ENCODE assay signal across 14 mouse cellular contexts in the genomic region with DNA sequence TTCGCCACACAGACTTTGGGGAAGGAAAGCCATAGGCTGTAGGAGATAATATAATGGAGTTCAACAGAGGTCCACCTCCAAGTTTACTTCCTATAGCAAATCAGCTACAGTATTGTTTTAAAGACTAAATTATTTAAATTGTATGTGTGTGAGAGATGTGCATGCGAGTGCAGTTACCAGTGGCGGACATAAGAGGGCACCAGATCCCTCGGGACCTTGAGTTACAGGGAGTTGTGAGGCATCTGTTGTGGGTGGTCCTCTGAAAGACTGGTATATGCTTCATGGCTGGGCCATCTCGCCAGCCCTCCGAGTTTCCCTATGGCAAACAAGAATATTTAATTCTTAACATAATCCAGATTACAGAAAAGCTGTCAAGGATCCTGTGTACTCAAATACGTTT.
DNase-seq lines count a peak whose midpoint lies in the region; ATAC-seq and TF ChIP-seq lines count a peak whose summit lies in the region.
"Had no signal": no experiment of that assay in that cellular context is flagged by ENCODE, and none has a peak within 500 bp of the region (broad histone marks: within the 10 kb centered on the region; RNA-seq: fewer than 3 reads in every experiment).

No protein-coding gene starts in this region.

- intact Hi-C loops in gastrocnemius, adult 2 months (cut with DNase I) = no loop called here

- no peak for ATAC-seq in liver, embryonic 12.5 days
- no peak; the same call in 1 of the 2 replicates for ATAC-seq in embryonic facial prominence, embryonic 12.5 days (ENCODE audit: insufficient number of reproducible peaks, insufficient read depth, low FRiP score, low TSS enrichment)
- ATAC-seq: forebrain, embryonic 14.5 days; intestine, embryonic 16.5 days had no signal

- H3K27ac ChIP-seq in cerebellum, adult 2 months (ENCODE audit: insufficient read depth, low read length) = no peak overlapping the region
- H3K27ac ChIP-seq in liver, adult 2 months (replicated peaks; ENCODE audit: insufficient read depth, low read depth, low read length) = no peak overlapping the region
- H3K27ac ChIP-seq in liver, embryonic 12.5 days = no peak overlapping the region
- H3K27ac ChIP-seq in ES-E14 (ENCODE audit: insufficient read depth, low read depth, low read length, poor library complexity, severe bottlenecking) = no peak overlapping the region
- H3K27ac ChIP-seq in embryonic facial prominence, embryonic 12.5 days = peak overlapping the region; percentile 23; the same call in 1 of the 2 replicates
- no peak overlapping the region for H3K27ac ChIP-seq in gastrocnemius, adult 2 months

- no peaks in the 10 kb centered on the region for H3K36me3 ChIP-seq in liver, adult 2 months (ENCODE audit: control insufficient read depth, insufficient read depth, low read length)
- no peaks in the 10 kb centered on the region for H3K36me3 ChIP-seq in liver, embryonic 12.5 days
- no peaks in the 10 kb centered on the region for H3K36me3 ChIP-seq in ES-E14 (ENCODE audit: control insufficient read depth, insufficient read depth, low read length, poor library complexity, severe bottlenecking)
- H3K36me3 ChIP-seq in embryonic facial prominence, embryonic 12.5 days = no peaks in the 10 kb centered on the region

- H3K4me3 ChIP-seq in cerebellum, adult 2 months (replicated peaks; ENCODE audit: insufficient read depth, low read depth, low read length) = no peak overlapping the region
- no peak overlapping the region for H3K4me3 ChIP-seq in liver, adult 2 months (ENCODE audit: insufficient read depth, low read depth, low read length)
- H3K4me3 ChIP-seq in liver, embryonic 12.5 days = no peak overlapping the region
- no peak overlapping the region for H3K4me3 ChIP-seq in ES-E14 (ENCODE audit: insufficient read depth in 1 of 2, low read depth in 1 of 2, low read length in 2 of 2, poor library complexity in 1 of 2, severe bottlenecking in 1 of 2)
- no peak overlapping the region for H3K4me3 ChIP-seq in embryonic facial prominence, embryonic 12.5 days
- H3K4me3 ChIP-seq in gastrocnemius, adult 2 months = no peak overlapping the region

- peak; percentile 13; the same call in 1 of the 2 replicates for TF ChIP-seq CTCF in cerebellum, adult 2 months (IDR thresholded peaks at IDR 0.05; ENCODE audit: borderline replicate concordance, insufficient read depth, low read depth, low read length)
- peak; percentile 45; the same call in 1 of the 2 replicates for TF ChIP-seq CTCF in liver, adult 2 months (IDR thresholded peaks at IDR 0.05; ENCODE audit: low read depth, low read length)
- TF ChIP-seq CTCF in gastrocnemius, adult 2 months (IDR thresholded peaks at IDR 0.05) = no peak

- no peaks in the 10 kb centered on the region for H3K27me3 ChIP-seq in cerebellum, adult 2 months (ENCODE audit: control insufficient read depth, insufficient read depth, low read length)
- 0 out of 2 replicates have a peak, but pooled peaks cover 3% of the 10 kb centered on the region for H3K27me3 ChIP-seq in liver, adult 2 months (ENCODE audit: control insufficient read depth, insufficient read depth, low read length)
- H3K27me3 ChIP-seq in liver, embryonic 12.5 days (replicated peaks) = no peaks in the 10 kb centered on the region
- no peaks in the 10 kb centered on the region for H3K27me3 ChIP-seq in embryonic facial prominence, embryonic 12.5 days

- WGBS in cerebellum, adult 2 months = 94% methylated on average over 7 of the region's 7 CpGs
- WGBS in liver, adult 2 months = 93% methylated on average over 7 of the region's 7 CpGs
- WGBS in liver, embryonic 12.5 days (ENCODE audit: insufficient replicate concordance) = 84% methylated on average over 7 of the region's 7 CpGs
- 99% methylated on average over 7 of the region's 7 CpGs for WGBS in embryonic facial prominence, embryonic 12.5 days

- H3K4me1 ChIP-seq in cerebellum, adult 2 months (ENCODE audit: control insufficient read depth, insufficient read depth, low read length) = no peaks in the 10 kb centered on the region
- H3K4me1 ChIP-seq in liver, adult 2 months (ENCODE audit: control insufficient read depth, insufficient read depth, low read length) = peaks cover 5% of the 10 kb centered on the region
- H3K4me1 ChIP-seq in liver, embryonic 12.5 days = no peaks in the 10 kb centered on the region
- no peaks in the 10 kb centered on the region for H3K4me1 ChIP-seq in ES-E14 (ENCODE audit: control insufficient read depth in 2 of 2, insufficient read depth in 2 of 2, low read length in 2 of 2, poor library complexity in 1 of 2)
- H3K4me1 ChIP-seq in embryonic facial prominence, embryonic 12.5 days = peaks cover 24% of the 10 kb centered on the region

- no peak overlapping the region for H3K4me2 ChIP-seq in liver, embryonic 12.5 days
- no peak overlapping the region for H3K4me2 ChIP-seq in embryonic facial prominence, embryonic 12.5 days (replicated peaks)

- in situ Hi-C loops in ES-E14 (cut with MboI; ENCODE audit: low sequenced_read_pairs in 2 of 2, unreplicated experiment in 2 of 2) = no loop called here

- TF ChIP-seq POLR2A in cerebellum, adult 2 months (IDR thresholded peaks at IDR 0.05; ENCODE audit: borderline replicate concordance, insufficient read depth, low read length) = no peak
- no peak for TF ChIP-seq POLR2A in liver, adult 2 months (IDR thresholded peaks at IDR 0.05; ENCODE audit: extremely low read depth, insufficient read depth, low read length)

- H3K9me3 ChIP-seq in liver, embryonic 12.5 days (replicated peaks) = no peaks in the 10 kb centered on the region
- no peaks in the 10 kb centered on the region for H3K9me3 ChIP-seq in ES-E14 (ENCODE audit: control insufficient read depth, insufficient read depth, low read depth, low read length)
- no peaks in the 10 kb centered on the region for H3K9me3 ChIP-seq in embryonic facial prominence, embryonic 12.5 days

- no peaks in the 10 kb centered on the region for H3K79me2 ChIP-seq in liver, adult 2 months (ENCODE audit: control insufficient read depth, insufficient read depth, low read length)

- DNase-seq in cerebellum, adult 2 months = no peak
- no peak for DNase-seq in cerebellum, adult 18-20 months
- no peak for DNase-seq in liver, adult 2 months (ENCODE audit: extremely low read depth, low read depth, low spot score)
- peak; percentile 8 for DNase-seq in ES-E14 (ENCODE audit: low read depth, low spot score)
- DNase-seq in gastrocnemius, adult 2 months = no peak
- DNase-seq in spleen, postnatal 14 days (ENCODE audit: low spot score in 2 of 2) = no peak
- DNase-seq: cerebellum, adult 11-12 months; kidney, postnatal 25 days; midbrain, embryonic 14.5 days; right cerebral cortex, postnatal 14 days had no signal

- H3K9ac ChIP-seq in liver, adult 2 months (ENCODE audit: low read depth, low read length) = no peak overlapping the region
- no peak overlapping the region for H3K9ac ChIP-seq in liver, embryonic 12.5 days
- H3K9ac ChIP-seq in ES-E14 (ENCODE audit: insufficient read depth, low read depth, low read length, poor library complexity, severe bottlenecking) = no peak overlapping the region
- no peak overlapping the region for H3K9ac ChIP-seq in embryonic facial prominence, embryonic 12.5 days

TF ChIP-seq in ES-E14, 5 proteins besides CTCF, POLR2A, EP300 and RAD21:
- no peak for TF ChIP-seq MAFK (IDR thresholded peaks at IDR 0.05; ENCODE audit: insufficient read depth, low read depth, low read length)
- TF ChIP-seq HCFC1 (IDR thresholded peaks at IDR 0.05; ENCODE audit: borderline replicate concordance, insufficient read depth, low read length) = no peak
- TF ChIP-seq ZC3H11A (IDR thresholded peaks at IDR 0.05; ENCODE audit: borderline replicate concordance, low read depth, low read length) = no peak
- TF ChIP-seq CHD2 (IDR thresholded peaks at IDR 0.05; ENCODE audit: low read depth, low read length) = no peak
- TF ChIP-seq ZNF384 (IDR thresholded peaks at IDR 0.05; ENCODE audit: low read depth, low read length) = no peak
